Mouse (Mus musculus) megakaryocyte, embryonic 14.5 days (primary cell): ENCODE results near the gene Tfap2c. TPM values are rescaled to one million over a fixed set of nuclear protein-coding genes. Genes with fewer than 3 reads are reported as not detected.

ENCODE experiments used
- H3K27me3 ChIP-seq: replicated peaks from 2 replicates; pipeline ENCODE3; 2012; ENCODE audit warnings: inconsistent platforms
- H3K36me3 ChIP-seq: replicated peaks from 2 replicates; pipeline ENCODE3; 2012; ENCODE audit warnings: low read length, inconsistent platforms, mixed read lengths
- H3K4me1 ChIP-seq: 2 replicates; pipeline ENCODE4 v1.6.1; 2012; ENCODE audit warnings: inconsistent platforms
- H3K4me3 ChIP-seq: replicated peaks from 2 replicates; pipeline ENCODE3; 2012; ENCODE audit warnings: moderate library complexity, mild to moderate bottlenecking, inconsistent platforms
- H3K9me3 ChIP-seq: 2 replicates; pipeline ENCODE4 v1.6.1; 2012; ENCODE audit warnings: inconsistent platforms
- FLI1 ChIP-seq: IDR thresholded peaks from 2 replicates; pipeline ENCODE4 v1.6.1; 2012; ENCODE audit warnings: low read length, inconsistent platforms, mixed read lengths
- GATA1 ChIP-seq: IDR thresholded peaks from 3 replicates; pipeline ENCODE4 v1.6.1; 2012; ENCODE audit warnings: mixed read lengths, low read length, inconsistent platforms, borderline replicate concordance
- polyA plus RNA-seq: library from polyadenylated mRNA; stranded (reverse); fragments of >175 nt; gene quantifications from 2 replicates; pipeline ENCODE4 v1.2.3, GENCODE M21; 2012; ENCODE audit warnings: low replicate concordance; ENCODE audit not compliant: insufficient read depth

Gene Tfap2c
- polyA plus RNA-seq, 1 experiment, result not detected

- H3K4me1 ChIP-seq, result no peaks in the 10 kb centered on the region; the same call in 1 of the 2 replicates
- TF ChIP-seq FLI1, result no peak
- no peak for TF ChIP-seq GATA1
- H3K4me3 ChIP-seq, result no peak overlapping the region
- peaks cover 25% of the 10 kb centered on the region for H3K27me3 ChIP-seq
- H3K9me3 ChIP-seq, result peaks cover 5% of the 10 kb centered on the region
- H3K36me3 ChIP-seq, result no peaks in the 10 kb centered on the region
Measured at GRCm38 (mm10) chr2:172522528-172522927, 26.9 kb upstream of the Tfap2c start.

GRCm38 (mm10) chr2:172527175-172527574, 22.2 kb upstream of the Tfap2c start:
- TF ChIP-seq GATA1 (no peak), FLI1 (no peak)
- H3K4me1 ChIP-seq, result no peaks in the 10 kb centered on the region; the same call in 1 of the 2 replicates
- peaks cover 12% of the 10 kb centered on the region for H3K27me3 ChIP-seq

GRCm38 (mm10) chr2:172543987-172544386, 5.4 kb upstream of the Tfap2c start:
- H3K4me1 ChIP-seq, result peaks cover 22% of the 10 kb centered on the region
- TF ChIP-seq FLI1 (no peak), GATA1 (no peak)
- no peaks in the 10 kb centered on the region for H3K36me3 ChIP-seq
- H3K27me3 ChIP-seq, result peaks cover 71% of the 10 kb centered on the region
- H3K9me3 ChIP-seq, result peaks cover 17% of the 10 kb centered on the region
- H3K4me3 ChIP-seq, result no peak overlapping the region

More at GRCm38 (mm10) chr2:172527175-172527574, 22.2 kb upstream of the Tfap2c start:
- Histone ChIP-seq H3K4me3 (no peak overlapping the region), H3K9me3 (no peaks in the 10 kb centered on the region), H3K36me3 (no peaks in the 10 kb centered on the region)

DNA sequence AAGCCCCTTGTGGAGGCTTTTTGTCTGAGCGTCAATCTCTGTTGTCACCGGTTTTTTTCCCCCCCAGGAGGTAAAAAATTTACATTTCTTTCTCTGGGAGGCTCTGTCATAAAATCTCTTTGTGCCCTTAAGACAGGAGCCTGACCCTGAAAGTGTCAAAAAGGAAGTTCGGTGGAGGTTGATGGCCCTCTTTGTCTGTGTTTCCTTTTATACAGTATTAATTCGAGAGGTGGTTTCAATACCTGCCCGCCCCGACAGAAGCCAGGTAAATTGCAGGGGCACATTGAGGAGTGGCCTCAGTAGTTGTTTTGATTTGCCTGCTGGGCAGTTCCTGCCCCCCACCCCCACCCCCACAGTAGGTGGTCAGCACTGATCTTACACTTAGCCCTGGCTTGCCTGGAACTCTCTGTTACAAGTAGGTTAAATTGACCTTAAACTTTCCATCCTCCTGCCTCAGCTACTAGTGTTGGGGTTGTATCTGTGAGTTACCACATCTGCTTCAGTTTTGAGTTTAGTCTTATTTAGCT, 4.7 kb upstream of the Tfap2c start:
- Histone ChIP-seq H3K9me3 (peaks cover 12% of the 10 kb centered on the region), H3K27me3 (peaks cover 73% of the 10 kb centered on the region), H3K4me1 (peaks cover 29% of the 10 kb centered on the region), H3K4me3 (no peak overlapping the region), H3K36me3 (no peaks in the 10 kb centered on the region)
- no peak for TF ChIP-seq FLI1
- no peak for TF ChIP-seq GATA1

- Histone ChIP-seq H3K9me3 (peaks cover 1% of the 10 kb centered on the region), H3K4me1 (peaks cover 38% of the 10 kb centered on the region), H3K27me3 (peaks cover 82% of the 10 kb centered on the region), H3K36me3 (no peaks in the 10 kb centered on the region), H3K4me3 (no peak overlapping the region)
- TF ChIP-seq GATA1 (no peak), FLI1 (no peak)
Measured at GRCm38 (mm10) chr2:172545592-172546235, 3.7 kb upstream of the Tfap2c start.

GRCm38 (mm10) chr2:172546551-172546950, 2.8 kb upstream of the Tfap2c start:
- H3K4me1 ChIP-seq, result peaks cover 46% of the 10 kb centered on the region
- H3K36me3 ChIP-seq, result no peaks in the 10 kb centered on the region
- H3K9me3 ChIP-seq, result no peaks in the 10 kb centered on the region; the same call in 1 of the 2 replicates
- no peak overlapping the region for H3K4me3 ChIP-seq
- peaks cover 85% of the 10 kb centered on the region for H3K27me3 ChIP-seq
- TF ChIP-seq FLI1 (no peak), GATA1 (no peak)

GRCm38 (mm10) chr2:172547116-172547515, 2.3 kb upstream of the Tfap2c start:
- no peaks in the 10 kb centered on the region for H3K36me3 ChIP-seq
- H3K4me3 ChIP-seq, result no peak overlapping the region
- peaks cover 88% of the 10 kb centered on the region for H3K27me3 ChIP-seq
- H3K4me1 ChIP-seq, result peaks cover 46% of the 10 kb centered on the region
- H3K9me3 ChIP-seq, result no peaks in the 10 kb centered on the region; the same call in 1 of the 2 replicates
- no peak for TF ChIP-seq GATA1
- no peak for TF ChIP-seq FLI1

GRCm38 (mm10) chr2:172547807-172548586, 1.4 kb upstream of the Tfap2c start:
- TF ChIP-seq FLI1 (no peak), GATA1 (no peak)
- Histone ChIP-seq H3K36me3 (no peaks in the 10 kb centered on the region), H3K27me3 (peaks cover 91% of the 10 kb centered on the region), H3K9me3 (no peaks in the 10 kb centered on the region; the same call in 1 of the 2 replicates), H3K4me1 (peaks cover 46% of the 10 kb centered on the region), H3K4me3 (no peak overlapping the region)

GRCm38 (mm10) chr2:172548672-172549255, 629 bp upstream of the Tfap2c start:
- Histone ChIP-seq H3K4me3 (peak overlapping the region; percentile 42), H3K27me3 (peaks cover 94% of the 10 kb centered on the region), H3K36me3 (no peaks in the 10 kb centered on the region), H3K9me3 (no peaks in the 10 kb centered on the region; the same call in 1 of the 2 replicates), H3K4me1 (peaks cover 46% of the 10 kb centered on the region)
- no peak for TF ChIP-seq FLI1
- TF ChIP-seq GATA1, result no peak
